Mouse (Mus musculus): ENCODE data around the gene Ranbp2. TPM values are rescaled to one million over a fixed set of nuclear protein-coding genes. Genes with fewer than 3 reads are reported as not detected.

Ranbp2 gene
- polyA plus RNA-seq, 1 experiment from 2014 or later, result 32.0 TPM

GRCm38 (mm10) chr10:58477086-58477755 lies 30.5 kb downstream of the Ranbp2 start:
- no peak overlapping the region for H3K4me3 ChIP-seq (ENCODE audit: low read depth, low read length)
- ATAC-seq (ENCODE audit: insufficient number of reproducible peaks, low FRiP score, low TSS enrichment, low read depth), result no peak
- H3K9me3 ChIP-seq (ENCODE audit: control insufficient read depth, low read length), result no peaks in the 10 kb centered on the region
- no peaks in the 10 kb centered on the region for H3K4me1 ChIP-seq (ENCODE audit: control insufficient read depth, insufficient read depth, low read length)
- H3K27me3 ChIP-seq (ENCODE audit: control insufficient read depth, insufficient read depth, low read length), result no peaks in the 10 kb centered on the region
- H3K4me2 ChIP-seq (ENCODE audit: low read depth, severe bottlenecking), result no peak overlapping the region
- DNase-seq (ENCODE audit: low spot score), result no peak
- peaks cover 18% of the 10 kb centered on the region; the same call in 1 of the 2 replicates for H3K36me3 ChIP-seq (ENCODE audit: control insufficient read depth, insufficient read depth, low read length)
- WGBS, result 94% methylated on average over 5 of the region's 5 CpGs
- H3K27ac ChIP-seq (replicated peaks; ENCODE audit: low read depth, low read length), result no peak overlapping the region
- no peak overlapping the region for H3K9ac ChIP-seq (ENCODE audit: low read length)

- no peak overlapping the region for H3K9ac ChIP-seq (ENCODE audit: low read length)
- 96% methylated on average over 2 of the region's 2 CpGs for WGBS
- ATAC-seq (ENCODE audit: insufficient number of reproducible peaks, low FRiP score, low TSS enrichment, low read depth), result no peak
Measured at GRCm38 (mm10) chr10:58478071-58478578, 31.4 kb downstream of the Ranbp2 start.

GRCm38 (mm10) chr10:58479954-58480490 lies 33.3 kb downstream of the Ranbp2 start:
- H3K9me3 ChIP-seq (ENCODE audit: control insufficient read depth, low read length), result no peaks in the 10 kb centered on the region
- ATAC-seq (ENCODE audit: insufficient number of reproducible peaks, low FRiP score, low TSS enrichment, low read depth), result no peak
- H3K27ac ChIP-seq (replicated peaks; ENCODE audit: low read depth, low read length), result no peak overlapping the region
- no peak overlapping the region for H3K4me2 ChIP-seq (ENCODE audit: low read depth, severe bottlenecking)
- no peaks in the 10 kb centered on the region for H3K27me3 ChIP-seq (ENCODE audit: control insufficient read depth, insufficient read depth, low read length)
- no peaks in the 10 kb centered on the region for H3K4me1 ChIP-seq (ENCODE audit: control insufficient read depth, insufficient read depth, low read length)
- no peak overlapping the region for H3K4me3 ChIP-seq (ENCODE audit: low read depth, low read length)
- no peak overlapping the region for H3K9ac ChIP-seq (ENCODE audit: low read length)
- DNase-seq (ENCODE audit: low spot score), result no peak
- 95% methylated on average over 4 of the region's 4 CpGs for WGBS
- H3K36me3 ChIP-seq (ENCODE audit: control insufficient read depth, insufficient read depth, low read length), result peaks cover 19% of the 10 kb centered on the region; the same call in 1 of the 2 replicates

More at GRCm38 (mm10) chr10:58478071-58478578, 31.4 kb downstream of the Ranbp2 start:
- Histone ChIP-seq H3K4me2 (ENCODE audit: low read depth, severe bottlenecking) (no peak overlapping the region), H3K9me3 (ENCODE audit: control insufficient read depth, low read length) (no peaks in the 10 kb centered on the region), H3K4me1 (ENCODE audit: control insufficient read depth, insufficient read depth, low read length) (no peaks in the 10 kb centered on the region), H3K36me3 (ENCODE audit: control insufficient read depth, insufficient read depth, low read length) (peaks cover 16% of the 10 kb centered on the region; the same call in 1 of the 2 replicates), H3K27ac (replicated peaks; ENCODE audit: low read depth, low read length) (no peak overlapping the region), H3K27me3 (ENCODE audit: control insufficient read depth, insufficient read depth, low read length) (no peaks in the 10 kb centered on the region), H3K4me3 (ENCODE audit: low read depth, low read length) (no peak overlapping the region)
- no peak for DNase-seq (ENCODE audit: low spot score)

GRCm38 (mm10) chr10:58491031-58491430 lies 44.3 kb downstream of the Ranbp2 start:
- H3K27me3 ChIP-seq (ENCODE audit: control insufficient read depth, insufficient read depth, low read length), result no peaks in the 10 kb centered on the region
- DNase-seq (ENCODE audit: low spot score) (no peak), ATAC-seq (ENCODE audit: insufficient number of reproducible peaks, low FRiP score, low TSS enrichment, low read depth) (no peak)
- no peak overlapping the region for H3K9ac ChIP-seq (ENCODE audit: low read length)
- 91% methylated on average over 5 of the region's 5 CpGs for WGBS
- H3K4me1 ChIP-seq (ENCODE audit: control insufficient read depth, insufficient read depth, low read length), result no peaks in the 10 kb centered on the region
- H3K4me2 ChIP-seq (ENCODE audit: low read depth, severe bottlenecking), result no peak overlapping the region
- H3K9me3 ChIP-seq (ENCODE audit: control insufficient read depth, low read length), result no peaks in the 10 kb centered on the region
- H3K4me3 ChIP-seq (ENCODE audit: low read depth, low read length), result no peak overlapping the region
- no peak overlapping the region for H3K27ac ChIP-seq (replicated peaks; ENCODE audit: low read depth, low read length)
- H3K36me3 ChIP-seq (ENCODE audit: control insufficient read depth, insufficient read depth, low read length), result peaks cover 10% of the 10 kb centered on the region

GRCm38 (mm10) chr10:58495637-58496036 lies 48.9 kb downstream of the Ranbp2 start:
- Histone ChIP-seq H3K4me2 (ENCODE audit: low read depth, severe bottlenecking) (no peak overlapping the region), H3K27me3 (ENCODE audit: control insufficient read depth, insufficient read depth, low read length) (no peaks in the 10 kb centered on the region), H3K4me3 (ENCODE audit: low read depth, low read length) (no peak overlapping the region), H3K27ac (replicated peaks; ENCODE audit: low read depth, low read length) (no peak overlapping the region), H3K9ac (ENCODE audit: low read length) (no peak overlapping the region), H3K9me3 (ENCODE audit: control insufficient read depth, low read length) (no peaks in the 10 kb centered on the region), H3K4me1 (ENCODE audit: control insufficient read depth, insufficient read depth, low read length) (no peaks in the 10 kb centered on the region; the same call in 1 of the 2 replicates), H3K36me3 (ENCODE audit: control insufficient read depth, insufficient read depth, low read length) (peaks cover 10% of the 10 kb centered on the region)
- WGBS, result 89% methylated on average over 2 of the region's 2 CpGs
- ATAC-seq (ENCODE audit: insufficient number of reproducible peaks, low FRiP score, low TSS enrichment, low read depth) (no peak), DNase-seq (ENCODE audit: low spot score) (no peak)

- Histone ChIP-seq H3K4me1 (ENCODE audit: control insufficient read depth, insufficient read depth, low read length) (no peaks in the 10 kb centered on the region; the same call in 1 of the 2 replicates), H3K4me3 (ENCODE audit: low read depth, low read length) (no peak overlapping the region), H3K27me3 (ENCODE audit: control insufficient read depth, insufficient read depth, low read length) (no peaks in the 10 kb centered on the region), H3K27ac (replicated peaks; ENCODE audit: low read depth, low read length) (no peak overlapping the region), H3K9ac (ENCODE audit: low read length) (no peak overlapping the region; the same call in 1 of the 2 replicates), H3K36me3 (ENCODE audit: control insufficient read depth, insufficient read depth, low read length) (peaks cover 3% of the 10 kb centered on the region; the same call in 1 of the 2 replicates), H3K4me2 (ENCODE audit: low read depth, severe bottlenecking) (no peak overlapping the region; the same call in 1 of the 2 replicates), H3K9me3 (ENCODE audit: control insufficient read depth, low read length) (no peaks in the 10 kb centered on the region)
- ATAC-seq (ENCODE audit: insufficient number of reproducible peaks, low FRiP score, low TSS enrichment, low read depth), result no peak
- DNase-seq (ENCODE audit: low spot score), result no peak
Measured at GRCm38 (mm10) chr10:58496732-58497131, 50.0 kb downstream of the Ranbp2 start.

- H3K27ac ChIP-seq (replicated peaks; ENCODE audit: low read depth, low read length), result peak within 1 kb of the TSS; percentile 65; the same call in 1 of the 2 replicates
- peak within 1 kb of the TSS; percentile 64 for H3K4me3 ChIP-seq (ENCODE audit: low read depth, low read length)
- DNase-seq (ENCODE audit: low spot score) (peak; percentile 92), ATAC-seq (ENCODE audit: insufficient number of reproducible peaks, low FRiP score, low TSS enrichment, low read depth) (peak; percentile 99)
- peaks cover 3% of the 10 kb centered on the region; the same call in 1 of the 2 replicates for H3K36me3 ChIP-seq (ENCODE audit: control insufficient read depth, insufficient read depth, low read length)
- no peaks in the 10 kb centered on the region for H3K9me3 ChIP-seq (ENCODE audit: control insufficient read depth, low read length)
- no peaks in the 10 kb centered on the region for H3K27me3 ChIP-seq (ENCODE audit: control insufficient read depth, insufficient read depth, low read length)
- H3K4me1 ChIP-seq (ENCODE audit: control insufficient read depth, insufficient read depth, low read length), result no peaks in the 10 kb centered on the region; the same call in 1 of the 2 replicates
- peak within 1 kb of the TSS; percentile 51 for H3K4me2 ChIP-seq (ENCODE audit: low read depth, severe bottlenecking)
- 1% methylated on average over 49 of the region's 50 CpGs for WGBS
- H3K9ac ChIP-seq (ENCODE audit: low read length), result peak within 1 kb of the TSS; percentile 74
Measured at GRCm38 (mm10) chr10:58497320-58498284, 50.9 kb downstream of the Ranbp2 start, which contains the start of gene Ccdc138. TSS of gene Ccdc138 (plus strand) at chr10:58497948.

- H3K4me1 ChIP-seq (ENCODE audit: control insufficient read depth, insufficient read depth, low read length), result no peaks in the 10 kb centered on the region; the same call in 1 of the 2 replicates
- ATAC-seq (ENCODE audit: insufficient number of reproducible peaks, low FRiP score, low TSS enrichment, low read depth) (no peak), DNase-seq (ENCODE audit: low spot score) (no peak)
- H3K4me2 ChIP-seq (ENCODE audit: low read depth, severe bottlenecking), result peak overlapping the region; percentile 51
- 60% methylated on average over 2 of the region's 2 CpGs for WGBS
- peak overlapping the region; percentile 64 for H3K4me3 ChIP-seq (ENCODE audit: low read depth, low read length)
- no peaks in the 10 kb centered on the region for H3K9me3 ChIP-seq (ENCODE audit: control insufficient read depth, low read length)
- peaks cover 3% of the 10 kb centered on the region; the same call in 1 of the 2 replicates for H3K36me3 ChIP-seq (ENCODE audit: control insufficient read depth, insufficient read depth, low read length)
- peak overlapping the region; percentile 74; the same call in 1 of the 2 replicates for H3K9ac ChIP-seq (ENCODE audit: low read length)
- H3K27me3 ChIP-seq (ENCODE audit: control insufficient read depth, insufficient read depth, low read length), result no peaks in the 10 kb centered on the region
- H3K27ac ChIP-seq (replicated peaks; ENCODE audit: low read depth, low read length), result no peak overlapping the region
Measured at GRCm38 (mm10) chr10:58498516-58498915, 51.8 kb downstream of the Ranbp2 start.

All from limb, embryonic 11.5 days (tissue).